Mouse (Mus musculus): Measurements from ENCODE around the gene Ptgr2. TPM values are rescaled to one million over a fixed set of nuclear protein-coding genes. Genes with fewer than 3 reads are reported as not detected.

Ptgr2 gene
- polyA plus RNA-seq, 1 experiment from 2014 or later: 26.3 TPM

GRCm38 (mm10) chr12:84361555-84362489, 76.8 kb downstream of the Ptgr2 start, which contains the start of the genes Coq6 and Fam161b:
TSS of gene Coq6 (plus strand) at chr12:84361657.
TSS of gene Fam161b (minus strand) at chr12:84361833.
- under 1% methylated on average over 50 of the region's 51 CpGs for whole genome bisulfite sequencing
- no peaks in the 10 kb centered on the region for H3K27me3 ChIP-seq (replicated peaks; ENCODE audit: insufficient read depth, low read length)
- TF ChIP-seq EP300 (IDR thresholded peaks at IDR 0.05) (peak; percentile 45; the same call in 1 of the 2 replicates), CTCF (IDR thresholded peaks at IDR 0.05) (no peak)

GRCm38 (mm10) chr12:84362872-84363271, 77.8 kb downstream of the Ptgr2 start:
- WGBS: 16% methylated on average over 2 of the region's 2 CpGs
- no peaks in the 10 kb centered on the region for H3K9me3 ChIP-seq (ENCODE audit: low read length)
- H3K4me1 ChIP-seq (ENCODE audit: insufficient read depth, low read depth, low read length): peaks cover 15% of the 10 kb centered on the region; the same call in 1 of the 2 replicates
- H3K4me3 ChIP-seq (ENCODE audit: low read depth, low read length): no peak overlapping the region
- no peak overlapping the region for H3K9ac ChIP-seq (replicated peaks; ENCODE audit: low read depth)
- ATAC-seq: no peak
- H3K27ac ChIP-seq (ENCODE audit: low read length): no peak overlapping the region
- no peaks in the 10 kb centered on the region for H3K27me3 ChIP-seq (replicated peaks; ENCODE audit: insufficient read depth, low read length)
- TF ChIP-seq CTCF (IDR thresholded peaks at IDR 0.05) (no peak), EP300 (IDR thresholded peaks at IDR 0.05) (no peak)
- H3K4me2 ChIP-seq (replicated peaks; ENCODE audit: low read depth, low read length): peak overlapping the region; percentile 81; the same call in 1 of the 2 replicates
- no peak for DNase-seq (ENCODE audit: low spot score)
- 0 out of 2 replicates have a peak, but pooled peaks cover 2% of the 10 kb centered on the region for H3K36me3 ChIP-seq (ENCODE audit: insufficient read depth, low read length)

More at GRCm38 (mm10) chr12:84361555-84362489, 76.8 kb downstream of the Ptgr2 start, which contains the start of the genes Coq6 and Fam161b:
- Histone ChIP-seq H3K4me1 (ENCODE audit: insufficient read depth, low read depth, low read length) (peaks cover 15% of the 10 kb centered on the region; the same call in 1 of the 2 replicates), H3K27ac (ENCODE audit: low read length) (peak within 1 kb of the TSS; percentile 23; the same call in 1 of the 2 replicates), H3K36me3 (ENCODE audit: insufficient read depth, low read length) (no peaks in the 10 kb centered on the region), H3K9ac (replicated peaks; ENCODE audit: low read depth) (peak within 1 kb of the TSS; percentile 58), H3K4me2 (replicated peaks; ENCODE audit: low read depth, low read length) (peak within 1 kb of the TSS; percentile 81), H3K4me3 (ENCODE audit: low read depth, low read length) (peak within 1 kb of the TSS; percentile 83), H3K9me3 (ENCODE audit: low read length) (no peaks in the 10 kb centered on the region)
- ATAC-seq (peak; percentile 99), DNase-seq (ENCODE audit: low spot score) (peak; percentile 100)

- no peak for TF ChIP-seq CTCF (IDR thresholded peaks at IDR 0.05)
- TF ChIP-seq EP300 (IDR thresholded peaks at IDR 0.05): no peak
- Histone ChIP-seq H3K4me1 (ENCODE audit: insufficient read depth, low read depth, low read length) (peaks cover 15% of the 10 kb centered on the region; the same call in 1 of the 2 replicates), H3K4me3 (ENCODE audit: low read depth, low read length) (no peak overlapping the region), H3K9me3 (ENCODE audit: low read length) (no peaks in the 10 kb centered on the region), H3K36me3 (ENCODE audit: insufficient read depth, low read length) (0 out of 2 replicates have a peak, but pooled peaks cover 11% of the 10 kb centered on the region), H3K4me2 (replicated peaks; ENCODE audit: low read depth, low read length) (no peak overlapping the region), H3K27me3 (replicated peaks; ENCODE audit: insufficient read depth, low read length) (no peaks in the 10 kb centered on the region), H3K27ac (ENCODE audit: low read length) (no peak overlapping the region), H3K9ac (replicated peaks; ENCODE audit: low read depth) (no peak overlapping the region)
- DNase-seq (ENCODE audit: low spot score) (no peak), ATAC-seq (no peak)
- WGBS: 80% methylated on average over 9 of the region's 9 CpGs
Observed at GRCm38 (mm10) chr12:84364291-84364690, 79.3 kb downstream of the Ptgr2 start.

- Histone ChIP-seq H3K4me1 (ENCODE audit: insufficient read depth, low read depth, low read length) (peaks cover 15% of the 10 kb centered on the region; the same call in 1 of the 2 replicates), H3K9me3 (ENCODE audit: low read length) (no peaks in the 10 kb centered on the region), H3K36me3 (ENCODE audit: insufficient read depth, low read length) (0 out of 2 replicates have a peak, but pooled peaks cover 11% of the 10 kb centered on the region), H3K27ac (ENCODE audit: low read length) (no peak overlapping the region), H3K4me2 (replicated peaks; ENCODE audit: low read depth, low read length) (no peak overlapping the region), H3K27me3 (replicated peaks; ENCODE audit: insufficient read depth, low read length) (no peaks in the 10 kb centered on the region), H3K9ac (replicated peaks; ENCODE audit: low read depth) (no peak overlapping the region), H3K4me3 (ENCODE audit: low read depth, low read length) (no peak overlapping the region)
- TF ChIP-seq EP300 (IDR thresholded peaks at IDR 0.05) (no peak), CTCF (IDR thresholded peaks at IDR 0.05) (no peak)
- 89% methylated on average over 6 of the region's 6 CpGs for WGBS
- ATAC-seq: no peak
- DNase-seq (ENCODE audit: low spot score): no peak
Observed at GRCm38 (mm10) chr12:84365137-84365536, 80.1 kb downstream of the Ptgr2 start.

Other genes starting within 250 kb of the Ptgr2 start
- gene Acot4, start 246.9 kb upstream of the Ptgr2 start, polyA plus RNA-seq (2015; fragmentation: Nextera tagmentation; extraction: Ambion mirVana): 0.12 and 0.13 TPM in 2 replicates
- not detected in 2 replicates for gene Gm49366, start 246.3 kb upstream of the Ptgr2 start, polyA plus RNA-seq (2015; fragmentation: Nextera tagmentation; extraction: Ambion mirVana)
- not detected in 2 replicates for gene Acot3, start 233.1 kb upstream of the Ptgr2 start, polyA plus RNA-seq (2015; fragmentation: Nextera tagmentation; extraction: Ambion mirVana)
- not detected in 2 replicates for gene Acot5, start 215.9 kb upstream of the Ptgr2 start, polyA plus RNA-seq (2015; fragmentation: Nextera tagmentation; extraction: Ambion mirVana)
- gene Acot6, start 184.6 kb upstream of the Ptgr2 start, polyA plus RNA-seq (2015; fragmentation: Nextera tagmentation; extraction: Ambion mirVana): 1.1 and 1.3 TPM in 2 replicates
- 3.1 and 4.5 TPM in 2 replicates for gene Dnal1, start 170.9 kb upstream of the Ptgr2 start, polyA plus RNA-seq (2015; fragmentation: Nextera tagmentation; extraction: Ambion mirVana)
- 1.9 and 2.9 TPM in 2 replicates for gene Pnma1, start 136.7 kb upstream of the Ptgr2 start, polyA plus RNA-seq (2015; fragmentation: Nextera tagmentation; extraction: Ambion mirVana)
- 5.9 and 6.7 TPM in 2 replicates for gene Elmsan1, start 66.4 kb upstream of the Ptgr2 start, polyA plus RNA-seq (2015; fragmentation: Nextera tagmentation; extraction: Ambion mirVana)
- gene Zfp410, start 31.6 kb downstream of the Ptgr2 start, polyA plus RNA-seq (2015; fragmentation: Nextera tagmentation; extraction: Ambion mirVana): 44.9 and 49.0 TPM in 2 replicates
- gene Coq6, start 76.4 kb downstream of the Ptgr2 start, polyA plus RNA-seq (2015; fragmentation: Nextera tagmentation; extraction: Ambion mirVana): 20.7 and 21.2 TPM in 2 replicates
- 2.4 and 3.1 TPM in 2 replicates for gene Fam161b, start 76.6 kb downstream of the Ptgr2 start, polyA plus RNA-seq (2015; fragmentation: Nextera tagmentation; extraction: Ambion mirVana)
- gene Entpd5, start 123.8 kb downstream of the Ptgr2 start, polyA plus RNA-seq (2015; fragmentation: Nextera tagmentation; extraction: Ambion mirVana): 10.8 TPM in 2 replicates
- 2.8 TPM in 2 replicates for gene Bbof1, start 123.8 kb downstream of the Ptgr2 start, polyA plus RNA-seq (2015; fragmentation: Nextera tagmentation; extraction: Ambion mirVana)
- 22.9 and 23.0 TPM in 2 replicates for gene Rnf113a2, start 132.0 kb downstream of the Ptgr2 start, polyA plus RNA-seq (2015; fragmentation: Nextera tagmentation; extraction: Ambion mirVana)
- gene Aldh6a1, start 165.8 kb downstream of the Ptgr2 start, polyA plus RNA-seq (2015; fragmentation: Nextera tagmentation; extraction: Ambion mirVana): 52.1 and 67.5 TPM in 2 replicates
- 18.2 and 18.5 TPM in 2 replicates for gene Lin52, start 166.2 kb downstream of the Ptgr2 start, polyA plus RNA-seq (2015; fragmentation: Nextera tagmentation; extraction: Ambion mirVana)